Mouse (Mus musculus) neural tube, embryonic 10.5 days (tissue): ENCODE measurements around the gene Otub1.
A peak's percentile ranks its signal among the peaks of the same experiment; 100 is the strongest.

Experiments used
- DNase-seq: peaks from one replicate; pipeline ENCODE4 v3.0.0-alpha.2; 2017; ENCODE audit warnings: low spot score; ENCODE audit errors: extremely low spot score

Gene Otub1

DNA sequence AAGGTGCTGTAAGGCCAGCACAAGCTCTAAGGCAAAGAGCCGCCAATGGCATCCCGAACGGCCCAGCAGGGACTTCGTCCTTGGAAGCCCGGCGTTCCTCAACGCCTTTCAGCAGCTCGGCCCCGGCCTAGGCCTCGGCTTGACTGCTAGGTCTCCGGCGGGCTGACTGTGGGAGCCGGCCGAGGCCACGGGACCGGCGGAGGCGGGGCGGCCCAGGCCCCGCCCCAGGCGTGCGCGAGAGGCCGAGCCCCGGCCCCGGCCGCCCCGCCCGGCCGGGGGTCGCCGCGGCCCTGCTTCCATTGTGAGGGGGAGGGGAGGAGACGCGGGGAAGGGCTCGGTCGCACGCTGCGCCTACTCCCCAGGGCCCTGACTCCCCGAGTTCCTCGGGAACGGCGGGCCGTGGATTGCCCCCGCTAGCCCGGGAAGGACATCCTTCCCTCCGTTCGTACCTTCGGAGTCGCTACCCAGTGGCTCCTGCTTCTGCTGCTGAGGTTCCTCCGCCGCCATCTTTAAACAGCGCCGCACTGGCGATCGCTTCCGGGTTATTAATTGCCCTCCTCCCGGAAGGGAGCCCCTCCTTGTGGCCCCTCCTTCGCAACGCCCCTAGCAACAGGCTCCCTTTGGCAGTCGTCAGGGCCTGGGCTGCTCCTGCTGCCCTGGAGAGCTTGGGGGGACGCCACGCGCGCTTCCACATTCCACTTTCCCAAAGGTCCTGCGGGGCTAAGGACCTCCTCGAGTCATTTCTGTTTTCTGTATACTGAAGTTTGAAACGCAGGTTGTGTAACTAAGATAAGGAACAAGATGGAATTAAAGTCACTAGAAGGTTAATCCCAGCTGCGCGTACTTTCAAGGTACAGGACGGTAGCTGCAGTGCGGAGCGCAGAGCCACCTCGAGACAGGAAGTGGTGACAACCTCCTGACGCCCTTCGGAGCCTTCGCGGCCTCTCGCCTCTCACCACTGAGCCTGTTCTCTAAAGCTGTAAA lies at the start of gene Otub1:
Gene Otub1, minus strand, starts transcription at position 564 of the 984 bp plus-strand sequence.
- peak; percentile 96 for DNase-seq

DNA sequence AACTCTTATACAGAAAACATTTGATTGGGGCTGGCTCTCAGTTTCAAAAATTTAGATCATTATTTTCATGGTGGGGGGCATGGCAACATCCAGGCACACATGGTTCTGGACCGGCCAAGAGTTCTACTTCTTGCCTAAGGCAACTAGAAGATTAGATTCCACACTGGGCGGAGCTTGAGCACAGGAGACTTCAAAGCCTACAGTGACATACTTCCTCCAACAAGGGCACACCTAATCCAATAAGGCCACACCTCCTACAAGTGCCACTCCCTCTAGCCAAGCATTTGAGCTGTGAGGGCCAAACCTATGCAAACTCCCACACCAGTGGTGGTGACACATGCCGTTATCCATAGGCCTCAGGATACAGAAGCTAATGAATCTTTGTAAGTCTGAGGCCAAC lies 39.9 kb upstream of the Otub1 start:
- no peak for DNase-seq

DNA sequence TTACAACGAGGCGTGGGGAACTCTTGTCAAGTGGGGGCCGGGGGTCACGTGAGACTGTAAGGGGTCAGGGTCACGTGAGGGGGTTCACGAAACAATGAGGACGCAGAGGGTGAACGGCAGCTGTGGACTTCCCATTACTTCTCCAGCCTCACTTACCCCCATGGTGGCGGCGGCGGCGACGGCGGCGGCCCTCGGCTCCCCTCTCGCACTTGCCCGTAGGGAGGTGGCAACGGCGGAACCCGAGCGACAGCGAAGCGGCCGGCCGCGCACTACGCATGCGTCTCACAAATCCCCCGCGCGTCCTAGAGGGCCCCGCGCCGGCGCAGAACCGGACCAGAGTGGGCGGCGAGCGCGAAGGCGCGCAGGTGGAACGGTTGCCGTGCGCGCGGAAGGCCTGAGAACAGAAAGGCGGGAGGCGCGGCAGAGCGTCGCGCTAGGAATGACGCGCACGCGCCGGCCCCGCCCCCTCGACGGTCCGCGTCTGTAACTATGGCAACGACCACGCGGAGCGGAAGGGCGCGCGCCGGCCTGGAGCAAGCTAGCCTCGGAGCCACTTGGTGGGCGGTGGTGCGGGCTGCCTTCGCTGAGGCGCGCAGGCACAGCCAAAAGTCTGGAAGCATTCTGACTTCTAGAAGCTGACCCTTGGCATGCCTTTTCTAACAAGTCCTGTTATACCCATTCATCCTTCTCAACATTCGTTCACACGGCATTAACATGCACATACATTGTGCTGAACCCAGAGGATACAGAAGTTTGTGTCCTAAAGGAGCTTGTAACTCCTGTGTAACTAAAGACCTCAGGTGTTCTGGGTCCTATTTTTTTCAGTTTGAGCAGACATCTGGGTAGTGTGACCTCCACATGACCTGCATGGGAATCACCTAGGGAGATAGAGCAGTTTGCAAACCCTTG lies 34.9 kb upstream of the Otub1 start, which contains the start of gene Naa40:
Gene Naa40, minus strand, starts transcription at position 402 of the 909 bp plus-strand sequence.
- peak; percentile 95 for DNase-seq

- DNase-seq, result peak; percentile 40
These were observed 34.2 kb upstream of the Otub1 start for GRCm38 (mm10) chr19:7240291-7240690.

DNA sequence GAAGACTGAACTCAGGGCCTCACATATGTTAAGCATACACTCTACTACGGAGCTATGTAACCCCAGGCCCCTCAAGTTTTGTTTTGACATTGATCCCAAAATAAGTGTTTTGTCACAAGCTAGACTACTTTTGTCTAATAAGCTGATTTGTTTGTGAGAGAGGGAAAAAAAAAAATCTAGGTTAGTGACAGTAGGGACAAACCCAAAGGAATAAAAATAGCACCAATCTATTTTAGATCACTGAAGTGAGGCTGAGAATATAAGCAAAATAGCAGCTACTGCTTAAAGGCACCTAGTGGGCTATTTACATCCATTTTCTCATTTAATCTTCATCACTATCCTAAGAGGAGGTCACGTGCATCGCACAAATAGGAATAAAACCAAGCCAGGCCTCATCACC lies 33.5 kb upstream of the Otub1 start:
- DNase-seq, result no peak

DNA sequence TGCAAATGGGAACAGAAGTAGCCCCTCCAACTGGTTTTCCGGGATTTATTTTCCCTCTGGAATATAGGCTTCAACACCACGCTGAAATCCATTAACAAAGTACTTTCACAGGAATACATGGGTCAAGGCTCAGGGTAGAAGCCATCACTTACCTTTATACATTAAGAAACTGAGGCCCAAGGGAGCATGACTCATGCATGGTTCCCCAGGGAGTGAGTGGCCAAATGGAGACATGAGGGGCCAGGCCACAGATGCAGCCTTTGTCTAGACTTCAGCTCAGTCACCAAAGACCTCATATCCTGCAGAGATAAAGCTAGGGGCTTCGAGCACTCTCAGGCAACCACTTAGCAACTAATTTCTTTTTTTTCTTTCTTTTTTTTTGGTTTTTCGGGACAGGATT lies 30.6 kb upstream of the Otub1 start:
- DNase-seq, result no peak

DNA sequence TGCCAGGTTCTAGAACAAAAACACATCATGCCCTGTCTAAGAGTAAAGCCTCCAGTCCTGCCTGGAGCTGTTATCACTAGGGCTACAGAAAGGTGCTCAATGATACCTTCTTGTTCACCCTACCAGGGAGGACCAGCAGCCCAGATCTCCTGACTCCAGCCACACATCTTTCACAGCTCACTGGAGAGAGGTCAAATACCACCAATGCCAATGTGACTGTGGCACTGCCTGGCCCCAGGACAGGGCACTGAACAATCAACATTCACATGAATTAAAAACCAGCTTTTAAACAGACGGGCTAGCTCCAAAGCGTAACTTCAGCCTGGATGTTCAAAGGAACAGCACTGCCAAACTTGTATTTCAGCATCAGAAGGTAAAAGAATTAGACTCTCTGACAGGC lies 29.9 kb upstream of the Otub1 start:
- no peak for DNase-seq

DNA sequence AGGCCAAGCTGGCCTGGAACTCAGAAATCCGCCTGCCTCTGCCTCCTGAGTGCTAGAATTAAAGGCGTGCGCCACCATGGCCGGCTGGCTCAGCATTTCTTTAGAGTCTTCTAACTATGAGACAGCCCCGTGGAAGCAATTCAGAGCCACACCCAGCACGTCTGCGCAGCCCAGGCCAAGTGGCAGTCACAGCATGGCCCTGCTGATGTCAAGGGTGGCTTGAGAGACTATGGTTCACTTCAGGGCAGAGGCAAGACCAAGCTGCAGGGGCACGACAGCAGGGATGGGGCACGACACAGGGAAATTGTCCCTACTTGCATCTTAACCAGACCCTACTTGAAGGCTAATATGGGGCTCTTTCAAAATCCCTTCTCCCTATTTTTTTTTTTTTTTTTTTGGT lies 29.3 kb upstream of the Otub1 start:
- no peak for DNase-seq

GRCm38 (mm10) chr19:7234537-7235221 lies 28.6 kb upstream of the Otub1 start:
- peak; percentile 63 for DNase-seq

DNA sequence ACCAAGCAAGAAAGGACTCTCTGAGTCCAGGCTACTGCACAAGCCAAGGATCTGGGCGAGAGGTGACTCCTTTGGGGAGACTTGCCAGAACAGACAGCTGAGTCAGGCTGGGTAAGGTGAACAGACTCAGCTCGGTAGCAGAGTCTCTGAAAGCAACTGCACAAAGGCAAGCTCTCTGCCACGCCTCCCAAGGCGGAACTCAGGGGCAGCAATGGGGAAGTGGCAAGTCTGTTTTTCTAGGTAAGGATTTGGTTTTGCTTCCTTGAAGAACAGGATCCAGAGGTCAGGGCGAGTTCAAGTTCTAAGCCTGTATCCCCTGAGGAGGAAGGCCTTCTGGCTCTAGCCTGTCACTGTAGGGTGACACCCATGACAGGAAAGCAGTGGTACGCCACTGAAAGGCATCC lies 20.4 kb upstream of the Otub1 start:
- DNase-seq, result no peak

- DNase-seq, result no peak
These were observed 19.1 kb upstream of the Otub1 start for GRCm38 (mm10) chr19:7225096-7225690.

- DNase-seq, result no peak
These were observed 18.1 kb upstream of the Otub1 start for GRCm38 (mm10) chr19:7224253-7224652.

DNA sequence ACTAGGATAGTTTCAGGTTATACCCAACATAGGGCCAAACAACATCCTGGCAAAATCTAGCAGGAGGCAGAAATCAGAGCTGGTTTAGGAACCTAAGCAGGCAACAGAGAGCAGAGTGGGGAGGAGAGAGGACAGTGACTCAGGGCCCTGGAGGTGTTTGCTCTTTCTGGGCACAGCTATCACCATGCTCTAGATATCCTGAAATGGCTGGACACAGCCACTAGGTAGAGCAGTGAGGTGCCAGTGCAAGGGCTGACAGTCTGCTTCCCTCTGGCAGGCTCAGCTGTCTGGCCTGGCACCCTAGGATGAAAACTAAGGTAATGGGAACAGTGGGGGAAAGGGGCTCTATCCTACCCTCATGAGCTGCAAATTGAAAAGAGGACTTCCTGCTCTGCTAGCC lies 17.4 kb upstream of the Otub1 start:
- no peak for DNase-seq

DNA sequence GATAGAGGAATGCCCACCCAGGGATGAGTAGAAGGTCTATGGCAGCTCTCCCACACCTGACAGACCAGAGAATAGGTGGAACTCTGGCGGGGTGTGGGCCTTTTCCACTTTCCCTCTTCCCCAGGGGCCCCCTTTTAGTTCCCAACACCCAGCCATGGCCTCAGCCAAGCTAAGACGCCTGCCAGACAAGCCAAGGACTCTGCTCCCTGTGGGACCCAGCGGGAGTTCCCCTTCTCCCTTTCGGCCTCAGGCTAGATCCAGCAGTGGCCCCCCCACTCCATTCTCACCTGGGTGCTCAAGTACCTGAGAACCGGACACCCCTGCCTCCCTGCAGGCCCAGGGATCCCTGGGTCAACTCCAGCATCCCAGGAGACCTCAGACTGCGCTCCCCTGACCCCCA lies 16.1 kb upstream of the Otub1 start:
- DNase-seq, result no peak

GRCm38 (mm10) chr19:7218753-7219152 lies 12.6 kb upstream of the Otub1 start:
- DNase-seq, result no peak

DNA sequence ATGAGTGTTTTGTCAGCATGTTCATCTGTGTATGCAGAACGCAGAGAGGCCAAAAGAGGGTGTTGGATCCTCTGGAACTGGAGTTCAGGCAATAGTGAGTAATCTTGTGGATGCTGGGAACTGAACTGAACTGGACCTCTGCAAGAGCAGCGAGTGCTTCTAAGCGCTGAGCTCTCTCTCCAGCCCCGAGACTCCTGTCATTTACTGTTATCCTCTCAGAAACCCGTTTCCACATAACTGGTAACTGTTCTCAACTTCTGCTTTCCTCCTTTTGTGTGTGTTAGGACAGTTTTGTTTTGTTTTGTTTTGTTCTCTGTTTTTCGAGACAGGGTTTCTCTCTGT lies 11.8 kb upstream of the Otub1 start:
- DNase-seq, result no peak

DNA sequence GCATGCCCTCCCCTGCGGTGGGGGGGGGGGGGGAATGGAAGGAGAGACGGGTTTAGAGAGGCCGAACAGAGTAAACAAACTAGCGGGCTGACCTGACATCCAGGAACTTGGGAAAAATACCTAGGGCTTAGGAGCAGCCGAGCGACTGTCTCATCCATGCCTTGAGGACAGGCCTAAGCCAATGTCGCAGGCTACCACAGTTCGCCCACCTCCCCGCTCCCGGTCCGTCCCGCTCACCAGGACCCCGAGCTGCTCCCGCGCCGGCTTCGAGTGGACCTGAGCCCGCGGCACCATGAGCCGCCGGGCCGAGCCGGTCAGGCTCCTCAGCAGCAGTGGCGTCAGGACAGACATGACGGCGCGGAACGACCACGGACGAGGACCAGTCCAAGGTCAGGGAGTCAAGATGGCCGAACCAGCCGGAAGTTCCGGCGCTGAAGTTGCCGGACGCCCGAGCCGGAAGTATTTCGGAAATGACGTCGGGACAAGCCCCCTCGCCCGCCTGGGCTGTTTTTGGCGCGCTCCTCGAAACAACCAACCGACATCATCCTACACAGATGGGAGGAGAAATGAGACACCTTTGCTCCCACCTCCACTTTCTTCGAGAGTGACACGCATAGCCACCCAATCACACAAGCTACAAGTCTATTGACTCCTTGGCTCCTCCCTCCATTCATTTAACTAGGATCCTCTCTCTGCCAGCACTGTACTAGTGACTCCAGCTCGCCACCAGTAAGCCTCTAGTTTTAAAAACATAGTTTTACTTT lies 11.2 kb upstream of the Otub1 start, which contains the start of gene Cox8a:
Gene Cox8a, minus strand, starts transcription at position 455 of the 764 bp plus-strand sequence.
- DNase-seq, result peak; percentile 99

DNA sequence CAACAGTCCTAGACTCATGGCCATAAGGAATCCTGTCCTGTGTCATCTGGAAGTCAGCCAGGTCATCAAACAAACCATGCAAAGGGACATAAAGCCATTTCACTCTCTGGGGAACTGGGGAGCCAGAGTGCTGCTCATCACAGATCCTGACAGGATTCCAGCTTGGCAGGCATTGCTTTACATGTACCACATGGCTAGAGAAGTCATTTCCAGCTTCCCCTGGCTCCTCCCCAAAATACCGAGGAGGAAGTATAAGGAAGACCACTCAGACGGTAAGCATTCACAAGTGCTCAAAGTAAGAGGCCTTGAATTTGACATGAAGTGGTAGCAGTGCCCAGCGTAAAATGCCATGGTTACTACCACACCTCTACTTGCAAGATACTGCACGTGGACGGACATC lies 8.4 kb upstream of the Otub1 start:
- no peak for DNase-seq

- DNase-seq, result no peak
These were observed 6.9 kb upstream of the Otub1 start for GRCm38 (mm10) chr19:7213010-7213409.

DNA sequence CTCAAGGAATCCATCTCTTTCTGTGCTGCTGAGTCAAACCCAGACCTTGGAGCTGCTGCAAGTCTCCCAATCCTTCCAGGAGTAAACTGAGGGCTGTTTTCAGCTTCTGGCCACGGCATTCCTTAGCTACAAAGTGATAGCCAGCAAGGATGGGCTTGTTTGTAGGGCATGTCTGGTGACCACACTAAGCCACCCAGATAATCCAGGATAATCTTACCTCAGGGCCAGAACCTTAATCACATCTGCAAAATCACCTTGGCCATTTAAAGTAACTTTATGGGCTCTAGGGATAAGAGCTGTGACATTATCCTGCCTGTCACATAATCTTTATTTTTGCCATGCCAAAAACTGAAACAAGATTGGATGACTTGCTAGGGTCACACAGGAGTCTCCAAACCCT lies 6.1 kb upstream of the Otub1 start:
- DNase-seq, result no peak
